Mouse (Mus musculus) heart, postnatal 0 days (tissue): ENCODE data around the gene Slc12a5. TPM values are rescaled to one million over a fixed set of nuclear protein-coding genes. Genes with fewer than 3 reads are reported as not detected.

Experiments
- ATAC-seq: fragments of 200-750 bp; cut with Nextera tagmentation; 2 replicates; pipeline ENCODE4 v1.8.0; 2017; ENCODE audit warnings: low read depth, moderate number of reproducible peaks, moderate library complexity; ENCODE audit not compliant: insufficient read depth
- DNase-seq: peaks from one replicate; pipeline ENCODE4 v3.0.0-alpha.2; 2016; ENCODE audit warnings: low spot score
- H3K27ac ChIP-seq: fragments of 300-500 bp; sonication (generic); 2 replicates; pipeline ENCODE4 v1.5.1; 2014; ENCODE audit warnings: low read depth, mild to moderate bottlenecking
- H3K27me3 ChIP-seq: fragments of 300-500 bp; sonication (generic); 2 replicates; pipeline ENCODE4 v1.6.1; 2014; ENCODE audit warnings: low read length, mixed read lengths; ENCODE audit not compliant: control insufficient read depth, insufficient read depth
- H3K36me3 ChIP-seq: fragments of 300-500 bp; sonication (generic); replicated peaks from 2 replicates; pipeline ENCODE4 v1.6.1; 2014; ENCODE audit warnings: low read length, mixed read lengths; ENCODE audit not compliant: control insufficient read depth, insufficient read depth
- H3K4me1 ChIP-seq: fragments of 300-500 bp; sonication (generic); 2 replicates; pipeline ENCODE4 v1.6.1; 2014; ENCODE audit warnings: antibody characterized with exemption; ENCODE audit not compliant: control insufficient read depth, insufficient read depth
- H3K4me2 ChIP-seq: fragments of 300-500 bp; sonication (generic); 2 replicates; pipeline ENCODE4 v1.6.1; 2014; ENCODE audit warnings: low read depth, mild to moderate bottlenecking, low read length, moderate library complexity
- H3K4me3 ChIP-seq: fragments of 300-500 bp; sonication (generic); 2 replicates; pipeline ENCODE4 v1.5.1; 2014; ENCODE audit warnings: low read depth, low read length
- H3K9ac ChIP-seq: fragments of 300-500 bp; sonication (generic); replicated peaks from 2 replicates; pipeline ENCODE4 v1.6.1; 2014; ENCODE audit warnings: low read depth, low read length, mixed read lengths
- H3K9me3 ChIP-seq: fragments of 300-500 bp; sonication (generic); replicated peaks from 2 replicates; pipeline ENCODE4 v1.6.1; 2016; ENCODE audit warnings: low read length; ENCODE audit not compliant: control insufficient read depth
- CTCF ChIP-seq: IDR thresholded peaks from 2 replicates; pipeline ENCODE4 v1.5.1; 2016; ENCODE audit warnings: antibody characterized with exemption, control low read depth, low read depth
- EP300 ChIP-seq: IDR thresholded peaks from 2 replicates; pipeline ENCODE4 v1.6.1; 2016; ENCODE audit warnings: antibody characterized with exemption, low read depth
- WGBS: fragments of 180-500 bp; shearing (Covaris S2); extraction: QIAGEN DNeasy Blood & Tissue Kit; methylation state at CpG from one replicate; pipeline ENCODE4 v1.1.7; 2014; 5-methylcytosine and 5-hydroxymethylcytosine counted together
- polyA plus RNA-seq: library from polyadenylated mRNA; unstranded; fragments of >200 nt; fragmentation: Nextera tagmentation; extraction: Ambion mirVana; gene quantifications from 2 replicates; pipeline ENCODE4 v1.2.1, GENCODE M21; 2015
- total RNA-seq: library from RNA; depleted of rRNA; stranded (reverse); fragments of >200 nt; gene quantifications from 2 replicates; pipeline ENCODE4 v1.2.3, GENCODE M21; 2014; ENCODE audit warnings: low replicate concordance

Gene Slc12a5
- total and polyA plus RNA-seq, 2 experiments from 2014 or later = 0.31 to 0.50 TPM

DNA sequence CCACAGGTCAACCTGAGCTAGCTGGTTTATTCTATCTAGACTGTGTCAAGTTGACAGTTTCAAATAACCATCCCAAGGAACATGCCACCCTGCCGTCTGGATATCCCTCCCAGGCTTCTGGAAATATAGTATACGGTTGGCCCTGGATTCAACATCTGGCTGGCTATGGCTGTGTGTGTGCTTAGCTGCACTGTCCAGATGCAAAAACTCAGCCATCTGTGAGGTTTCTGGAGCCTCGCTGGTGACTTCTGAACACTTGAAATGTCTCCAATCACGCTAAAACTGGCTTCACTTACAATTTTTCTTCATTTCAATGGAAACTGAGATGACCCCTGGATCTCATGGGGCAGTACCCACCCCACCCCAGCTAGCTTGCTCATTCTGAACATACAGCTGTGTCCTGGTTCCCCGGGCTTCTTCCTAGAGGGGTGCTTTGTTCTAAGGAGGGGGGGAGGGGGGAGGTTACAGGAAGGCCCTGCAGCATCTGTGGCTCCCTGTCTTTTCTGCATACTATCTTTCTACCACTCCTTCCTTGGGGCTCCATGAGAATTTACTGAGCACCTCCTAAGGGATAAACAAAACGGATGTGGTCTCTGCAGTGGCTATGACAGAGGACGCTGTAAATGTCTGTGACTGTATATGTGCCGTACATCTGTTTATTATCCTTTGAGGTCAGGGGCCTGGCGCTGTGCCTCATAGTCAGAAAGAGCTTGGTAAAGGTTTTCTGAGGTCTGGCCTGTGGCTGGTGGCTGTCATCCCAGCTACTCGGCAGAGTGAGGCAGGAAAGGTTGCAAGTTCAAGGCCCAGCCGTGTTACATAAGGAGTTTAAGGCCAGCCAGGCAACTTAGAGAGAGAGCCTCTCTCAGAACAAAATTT is 29.7 kb upstream of the Slc12a5 start:
- TF ChIP-seq CTCF (no peak), EP300 (no peak)
- no peak for ATAC-seq
- 55% methylated on average over 11 of the region's 11 CpGs for WGBS
- no peaks in the 10 kb centered on the region for H3K4me1 ChIP-seq
- no peak overlapping the region for H3K4me2 ChIP-seq
- no peak overlapping the region for H3K9ac ChIP-seq
- H3K9me3 ChIP-seq = no peaks in the 10 kb centered on the region
- H3K4me3 ChIP-seq = no peak overlapping the region
- DNase-seq = no peak
- peaks cover 27% of the 10 kb centered on the region; the same call in 1 of the 2 replicates for H3K27me3 ChIP-seq
- no peak overlapping the region for H3K27ac ChIP-seq
- no peaks in the 10 kb centered on the region for H3K36me3 ChIP-seq

DNA sequence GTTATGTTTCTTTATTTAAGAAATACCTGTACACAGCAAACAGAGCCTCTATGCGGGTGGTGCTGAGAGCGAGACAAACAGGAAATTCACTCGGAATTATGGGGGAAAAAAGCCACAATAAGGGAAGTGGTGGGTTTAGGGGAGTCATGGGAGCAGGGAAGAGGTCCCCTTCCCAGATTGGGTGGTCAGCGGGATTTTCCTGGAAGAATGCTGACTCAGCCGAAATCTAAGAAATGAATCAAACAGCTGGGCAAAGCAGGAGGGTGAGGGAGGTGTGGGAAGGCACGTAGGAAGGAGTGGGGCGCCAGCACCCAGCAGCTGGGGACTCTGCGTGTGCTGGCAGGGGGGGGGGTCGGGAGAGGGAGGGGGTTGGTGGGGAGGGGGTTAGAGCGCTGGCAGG is 27.1 kb upstream of the Slc12a5 start:
- DNase-seq (no peak), ATAC-seq (no peak)
- H3K9me3 ChIP-seq = no peaks in the 10 kb centered on the region
- TF ChIP-seq CTCF = no peak
- no peak for TF ChIP-seq EP300
- H3K9ac ChIP-seq = no peak overlapping the region
- 32% methylated on average over 9 of the region's 10 CpGs for WGBS
- H3K36me3 ChIP-seq = no peaks in the 10 kb centered on the region
- no peak overlapping the region for H3K4me3 ChIP-seq
- H3K4me1 ChIP-seq = no peaks in the 10 kb centered on the region
- no peak overlapping the region for H3K27ac ChIP-seq
- H3K27me3 ChIP-seq = peaks cover 39% of the 10 kb centered on the region
- H3K4me2 ChIP-seq = no peak overlapping the region

DNA sequence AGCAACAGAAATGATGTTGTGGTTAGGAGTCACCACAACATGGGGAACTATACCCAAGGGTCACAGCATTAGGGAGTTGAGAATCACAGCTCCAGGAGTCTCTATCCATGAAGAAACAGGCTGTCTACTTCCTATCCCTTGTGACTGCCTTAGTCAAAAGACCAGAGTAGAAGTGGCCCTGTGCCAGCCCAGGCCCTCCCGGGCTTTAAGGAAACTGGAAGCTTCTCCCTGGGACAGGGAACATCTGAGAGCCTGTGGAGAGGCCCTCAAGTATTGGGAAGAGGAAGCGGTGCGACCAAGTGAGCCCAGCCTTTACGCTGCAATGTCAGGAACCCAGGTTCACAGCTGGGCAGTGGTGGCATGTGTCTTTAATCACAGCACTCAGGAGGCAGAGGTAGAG is 24.6 kb upstream of the Slc12a5 start:
- Histone ChIP-seq H3K4me1 (no peaks in the 10 kb centered on the region; the same call in 1 of the 2 replicates), H3K9ac (no peak overlapping the region), H3K27ac (no peak overlapping the region), H3K9me3 (no peaks in the 10 kb centered on the region), H3K36me3 (no peaks in the 10 kb centered on the region), H3K27me3 (peaks cover 59% of the 10 kb centered on the region), H3K4me2 (no peak overlapping the region), H3K4me3 (no peak overlapping the region)
- no peak for DNase-seq
- no peak for TF ChIP-seq CTCF
- TF ChIP-seq EP300 = no peak
- no peak for ATAC-seq
- WGBS = 67% methylated on average over 4 of the region's 4 CpGs

DNA sequence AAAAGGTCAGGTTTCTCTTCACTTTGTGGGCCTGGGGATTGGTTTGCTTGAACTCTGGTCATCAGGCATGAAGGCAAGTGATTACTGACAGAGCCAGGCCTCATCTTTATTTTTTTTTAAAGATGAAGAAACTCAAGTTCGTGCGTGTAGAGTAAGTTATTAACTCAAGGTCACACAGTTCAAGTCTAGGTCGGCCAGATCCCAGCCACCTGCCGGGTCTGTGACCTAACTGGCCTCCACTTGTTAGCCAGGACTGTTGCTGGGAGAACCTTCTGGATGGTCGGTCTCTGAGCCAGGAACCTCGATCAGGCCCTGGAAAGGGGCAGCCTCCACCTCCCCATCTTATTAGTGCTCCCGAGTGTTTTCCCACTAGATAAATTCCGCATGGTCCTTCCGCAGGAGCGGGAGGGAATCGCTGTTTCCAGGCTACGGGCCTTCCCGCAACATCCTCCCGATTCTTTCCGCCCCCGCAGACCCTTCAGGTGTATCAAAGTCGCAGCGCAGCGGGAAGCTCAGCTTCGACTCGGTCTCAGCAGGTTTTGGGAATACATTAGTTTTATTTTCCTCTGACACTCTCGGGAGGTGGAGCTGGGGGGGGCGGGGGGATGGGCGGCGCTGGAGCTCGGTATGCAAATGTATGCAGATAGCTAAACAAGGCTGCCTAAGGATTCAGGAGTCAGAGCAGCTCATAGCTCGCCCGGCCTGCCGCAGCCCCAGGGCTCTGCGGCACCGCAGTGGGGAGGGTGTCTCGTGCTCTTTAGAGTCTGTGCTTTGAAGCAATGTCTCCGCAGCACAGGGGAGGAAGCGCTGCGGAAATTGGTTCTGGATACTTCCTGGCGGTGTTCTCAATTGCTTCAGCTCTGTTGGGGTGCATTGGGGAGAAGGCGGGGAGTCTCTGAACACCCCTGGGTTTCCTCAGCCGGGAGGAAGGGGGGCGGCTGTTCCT is 22.2 kb upstream of the Slc12a5 start:
- no peaks in the 10 kb centered on the region for H3K9me3 ChIP-seq
- H3K4me2 ChIP-seq = peak overlapping the region; percentile 59
- H3K36me3 ChIP-seq = no peaks in the 10 kb centered on the region
- WGBS = 7% methylated on average over 39 of the region's 39 CpGs
- H3K27ac ChIP-seq = no peak overlapping the region
- peak overlapping the region; percentile 28 for H3K4me3 ChIP-seq
- ATAC-seq (peak; percentile 25; the same call in 1 of the 2 replicates), DNase-seq (peak; percentile 20)
- H3K9ac ChIP-seq = no peak overlapping the region
- H3K27me3 ChIP-seq = peaks cover 54% of the 10 kb centered on the region
- H3K4me1 ChIP-seq = no peaks in the 10 kb centered on the region; the same call in 1 of the 2 replicates
- TF ChIP-seq EP300 = no peak
- no peak for TF ChIP-seq CTCF

DNA sequence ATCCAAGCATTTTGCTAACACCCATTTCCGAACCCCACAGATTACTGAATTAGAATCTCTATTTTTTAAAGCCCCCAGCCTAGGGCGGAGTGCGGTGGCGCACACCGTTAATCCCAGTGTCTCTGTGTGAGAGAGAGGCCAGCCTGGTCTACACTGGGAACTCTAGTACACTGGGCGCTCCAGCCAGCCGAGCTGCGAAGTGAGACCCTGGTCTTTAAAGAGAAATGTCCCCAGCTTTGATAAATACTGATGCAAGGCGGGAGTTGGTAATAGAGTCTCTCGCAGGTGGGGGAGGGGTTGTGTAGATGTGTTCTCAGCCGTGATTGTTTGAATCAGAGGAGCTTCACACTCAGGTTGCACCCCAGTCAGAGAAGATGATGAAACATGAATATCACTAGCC is 21.5 kb upstream of the Slc12a5 start:
- H3K27me3 ChIP-seq = peaks cover 49% of the 10 kb centered on the region
- DNase-seq (no peak), ATAC-seq (no peak)
- no peaks in the 10 kb centered on the region for H3K9me3 ChIP-seq
- TF ChIP-seq CTCF (no peak), EP300 (no peak)
- H3K4me1 ChIP-seq = no peaks in the 10 kb centered on the region; the same call in 1 of the 2 replicates
- H3K9ac ChIP-seq = no peak overlapping the region
- no peaks in the 10 kb centered on the region for H3K36me3 ChIP-seq
- WGBS = 5% methylated on average over 11 of the region's 11 CpGs
- peak overlapping the region; percentile 28 for H3K4me3 ChIP-seq
- H3K27ac ChIP-seq = no peak overlapping the region
- H3K4me2 ChIP-seq = peak overlapping the region; percentile 59
